ENCODE assay signal across 10 mouse cellular contexts in genomic region chr12:111726122-111726463, GRCm38 (mm10). TPM values are rescaled to one million over a fixed set of nuclear protein-coding genes. Genes with fewer than 3 reads are reported as not detected.
A peak's percentile ranks its signal among the peaks of the same experiment; 100 is the strongest.
DNase-seq lines count a peak whose midpoint lies in the region; ATAC-seq and TF ChIP-seq lines count a peak whose summit lies in the region.
"Had no signal": no experiment of that assay in that cellular context is flagged by ENCODE, and none has a peak within 500 bp of the region (broad histone marks: within the 10 kb centered on the region; RNA-seq: fewer than 3 reads in every experiment).

No protein-coding gene starts in this region.

- peak overlapping the region; percentile 8; the same call in 1 of the 2 replicates for H3K9ac ChIP-seq in heart, embryonic 12.5 days

- peaks cover 60% of the 10 kb centered on the region for H3K36me3 ChIP-seq in heart, embryonic 12.5 days

- no peak overlapping the region for H3K4me3 ChIP-seq in cortical plate, adult 2 months (ENCODE audit: insufficient read depth, low read length)
- no peak overlapping the region for H3K4me3 ChIP-seq in heart, embryonic 12.5 days
- H3K4me3 ChIP-seq: erythroblast, embryonic 14.5 days had no signal

- TF ChIP-seq POLR2A in cortical plate, adult 2 months (IDR thresholded peaks at IDR 0.05; ENCODE audit: extremely low read depth, insufficient read depth, low read length): peak; percentile 36; the same call in 1 of the 2 replicates

- peak; percentile 53 to 72 for DNase-seq in frontal cortex, adult 2 months (ENCODE audit: extremely low spot score in 1 of 2, low spot score in 1 of 2)
- DNase-seq in frontal cortex, postnatal 10 days (ENCODE audit: low spot score in 2 of 2): no peak
- DNase-seq in layer of hippocampus, postnatal 25 days (ENCODE audit: extremely low spot score in 1 of 2, low spot score in 1 of 2): peak; percentile 15 to 52
- DNase-seq in right cerebral cortex, postnatal 10 days (ENCODE audit: low spot score in 2 of 2): peak; percentile 65 to 76
- no peak for DNase-seq in cerebellum, adult 9-11 months

- no peak for TF ChIP-seq CTCF in cortical plate, adult 2 months (IDR thresholded peaks at IDR 0.05; ENCODE audit: extremely low read depth, insufficient read depth, low read length)

- no peak overlapping the region for H3K4me2 ChIP-seq in heart, embryonic 12.5 days

- 56% methylated on average over 4 of the region's 4 CpGs for WGBS in heart, embryonic 12.5 days

- ATAC-seq in heart, embryonic 12.5 days (ENCODE audit: insufficient number of reproducible peaks, low FRiP score): 0 out of 2 replicates have a peak, but pooled peaks have one; percentile 41
- ATAC-seq in activated CD4-positive, CD25-positive, alpha-beta regulatory T cell, adult 4 months: no peak

- H3K27ac ChIP-seq in cortical plate, adult 2 months (ENCODE audit: insufficient read depth, low read length): peak overlapping the region; percentile 75
- H3K27ac ChIP-seq in heart, embryonic 12.5 days (ENCODE audit: poor library complexity, severe bottlenecking): peak overlapping the region; percentile 46; the same call in 1 of the 2 replicates
- H3K27ac ChIP-seq: macrophage had no signal

- H3K27me3 ChIP-seq in heart, embryonic 12.5 days (replicated peaks): no peaks in the 10 kb centered on the region

- H3K4me1 ChIP-seq in cortical plate, adult 2 months (ENCODE audit: control insufficient read depth, insufficient read depth, low read length): peaks cover 5% of the 10 kb centered on the region
- peaks cover 8% of the 10 kb centered on the region for H3K4me1 ChIP-seq in heart, embryonic 12.5 days (replicated peaks)

- H3K9me3 ChIP-seq in heart, embryonic 12.5 days (replicated peaks): no peaks in the 10 kb centered on the region

RNA-seq across cellular contexts. Expression of gene Apopt1, which starts 13.0 kb away (rescaled TPM):
- polyA plus RNA-seq in frontal cortex, adult 2 months (2012; rRNA removed): 50.6 and 53.8 TPM in 2 replicates
- polyA plus RNA-seq in cortical plate, adult 2 months (2012; rRNA removed): 48.4 and 52.6 TPM in 2 replicates
- 46.6 and 48.8 TPM in 2 replicates for polyA plus RNA-seq in heart, embryonic 12.5 days (2016; fragmentation: Nextera tagmentation; extraction: Ambion mirVana)
- total RNA-seq in layer of hippocampus, postnatal 25 days (2021): 10 to 100 TPM; 36.2 to 38.9 TPM
- 10 to 100 TPM; 72.7 to 78.9 TPM for polyA plus RNA-seq in activated CD4-positive, CD25-positive, alpha-beta regulatory T cell, adult 4 months (2017; shearing (Covaris generic))

RNA-seq across cellular contexts. Expression of gene Bag5, which starts 13.0 kb away (rescaled TPM):
- polyA plus RNA-seq in frontal cortex, adult 2 months (2012; rRNA removed): 54.7 and 55.0 TPM in 2 replicates
- polyA plus RNA-seq in cortical plate, adult 2 months (2012; rRNA removed): 49.6 and 51.0 TPM in 2 replicates
- polyA plus RNA-seq in heart, embryonic 12.5 days (2016; fragmentation: Nextera tagmentation; extraction: Ambion mirVana): 40.2 and 41.3 TPM in 2 replicates
- total RNA-seq in layer of hippocampus, postnatal 25 days (2021): 10 to 100 TPM; 46.7 to 54.1 TPM
- polyA plus RNA-seq in activated CD4-positive, CD25-positive, alpha-beta regulatory T cell, adult 4 months (2017; shearing (Covaris generic)): 10 to 100 TPM; 30.2 to 32.4 TPM

RNA-seq across cellular contexts. Expression of gene Klc1, which starts 32.6 kb away (rescaled TPM):
- 916 and 954 TPM in 2 replicates for polyA plus RNA-seq in frontal cortex, adult 2 months (2012; rRNA removed)
- polyA plus RNA-seq in cortical plate, adult 2 months (2012; rRNA removed): 790 and 835 TPM in 2 replicates
- 113 and 117 TPM in 2 replicates for polyA plus RNA-seq in heart, embryonic 12.5 days (2016; fragmentation: Nextera tagmentation; extraction: Ambion mirVana)
- 100 to 1,000 TPM; 701 to 727 TPM for total RNA-seq in layer of hippocampus, postnatal 25 days (2021)
- polyA plus RNA-seq in activated CD4-positive, CD25-positive, alpha-beta regulatory T cell, adult 4 months (2017; shearing (Covaris generic)): 10 to 100 TPM; 14.7 to 17.6 TPM

RNA-seq across cellular contexts. Expression of gene Trmt61a, which starts 48.2 kb away (rescaled TPM):
- polyA plus RNA-seq in frontal cortex, adult 2 months (2012; rRNA removed): 21.0 and 21.9 TPM in 2 replicates
- polyA plus RNA-seq in cortical plate, adult 2 months (2012; rRNA removed): 20.0 and 20.8 TPM in 2 replicates
- 8.8 and 10.2 TPM in 2 replicates for polyA plus RNA-seq in heart, embryonic 12.5 days (2016; fragmentation: Nextera tagmentation; extraction: Ambion mirVana)
- total RNA-seq in layer of hippocampus, postnatal 25 days (2021): 10 to 100 TPM; 17.1 to 19.7 TPM
- polyA plus RNA-seq in activated CD4-positive, CD25-positive, alpha-beta regulatory T cell, adult 4 months (2017; shearing (Covaris generic)): 1 to 10 TPM; 2.7 to 4.3 TPM

RNA-seq across cellular contexts. Expression of gene Ckb, which starts 54.0 kb away (rescaled TPM):
- polyA plus RNA-seq in frontal cortex, adult 2 months (2012; rRNA removed): 3,871 and 4,147 TPM in 2 replicates
- 3,152 and 3,325 TPM in 2 replicates for polyA plus RNA-seq in cortical plate, adult 2 months (2012; rRNA removed)
- polyA plus RNA-seq in heart, embryonic 12.5 days (2016; fragmentation: Nextera tagmentation; extraction: Ambion mirVana): 363 and 373 TPM in 2 replicates
- total RNA-seq in layer of hippocampus, postnatal 25 days (2021): 1,000 to 10,000 TPM; 1,260 to 1,351 TPM
- 10 to 100 TPM; 21.3 to 26.2 TPM for polyA plus RNA-seq in activated CD4-positive, CD25-positive, alpha-beta regulatory T cell, adult 4 months (2017; shearing (Covaris generic))

Comparison
In these comparisons a context has a peak if more than half of its experiments do, and no peak if none do; other contexts are left out.
1. DNase-seq: peak in frontal cortex, adult 2 months (2 of 2), layer of hippocampus, postnatal 25 days (2 of 2) and right cerebral cortex, postnatal 10 days (2 of 2); none in frontal cortex, postnatal 10 days (0 of 2) and cerebellum, adult 9-11 months (single experiment).